Mouse (Mus musculus) ovary, adult 18-20 months (tissue): Measurements from ENCODE around the gene Calm1.

ENCODE experiments used
- DNase-seq: peaks from one replicate; pipeline ENCODE4 v3.0.0; 2022; ENCODE audit warnings: low spot score, mixed read lengths

The Calm1 gene

DNA sequence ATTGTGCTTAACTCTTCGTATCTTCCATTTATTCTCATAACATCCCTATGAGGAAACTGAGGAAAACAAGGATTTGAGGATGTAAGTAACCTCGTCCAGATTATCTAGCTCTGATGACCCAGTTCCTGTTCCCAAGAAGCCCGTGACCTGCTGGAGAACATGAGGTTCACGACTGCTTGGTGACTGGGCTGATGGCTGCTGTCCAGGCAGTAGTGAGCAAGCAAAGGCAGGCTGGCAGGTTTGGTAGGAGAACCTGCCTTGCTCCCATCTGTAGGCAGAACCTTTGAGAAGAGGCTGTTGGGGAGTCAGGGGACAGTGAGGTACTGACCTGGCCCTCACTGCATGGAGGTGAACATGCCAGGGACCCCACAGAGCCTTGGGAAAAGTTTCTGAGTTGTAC lies 26.0 kb downstream of the Calm1 start:
- no peak for DNase-seq

DNA sequence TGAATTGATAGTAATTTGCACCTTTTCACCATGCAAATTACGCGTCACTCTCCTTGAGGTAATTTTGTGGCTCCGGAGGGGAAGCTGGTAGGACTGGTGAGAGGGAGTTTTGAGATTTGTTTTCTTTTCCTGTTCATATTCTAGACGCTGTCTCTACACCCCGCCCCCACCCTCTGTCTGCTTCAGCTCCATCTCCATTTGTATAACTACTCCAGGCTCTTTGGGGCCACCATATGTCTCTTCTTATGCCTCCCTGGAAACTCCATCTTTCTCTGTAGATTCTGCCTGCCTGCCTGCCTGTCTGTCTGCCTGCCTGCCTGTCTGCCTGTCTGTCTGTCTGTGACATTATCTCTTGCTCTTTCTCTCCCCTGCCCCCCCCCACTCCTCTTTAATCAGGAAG lies 26.8 kb downstream of the Calm1 start:
- no peak for DNase-seq

DNA sequence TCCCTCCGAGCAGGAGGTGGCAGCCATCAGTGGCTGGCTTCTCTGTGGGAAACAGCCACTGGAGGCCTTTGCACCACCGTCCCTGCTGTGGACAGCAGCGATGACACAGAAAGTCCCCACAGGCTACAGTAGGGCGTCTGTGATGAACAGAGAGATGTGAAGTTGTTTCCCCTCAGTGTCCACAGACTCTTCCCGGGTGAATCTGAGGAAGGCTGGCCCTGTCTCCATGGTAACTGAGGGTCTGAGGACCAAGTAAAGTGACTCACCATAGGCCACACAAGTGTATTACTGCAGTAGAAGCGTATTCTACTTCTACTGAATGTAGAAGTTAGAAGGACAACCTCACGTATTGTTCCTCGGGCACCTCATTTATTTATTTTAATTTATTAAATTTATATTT lies 27.4 kb downstream of the Calm1 start:
- no peak for DNase-seq

DNA sequence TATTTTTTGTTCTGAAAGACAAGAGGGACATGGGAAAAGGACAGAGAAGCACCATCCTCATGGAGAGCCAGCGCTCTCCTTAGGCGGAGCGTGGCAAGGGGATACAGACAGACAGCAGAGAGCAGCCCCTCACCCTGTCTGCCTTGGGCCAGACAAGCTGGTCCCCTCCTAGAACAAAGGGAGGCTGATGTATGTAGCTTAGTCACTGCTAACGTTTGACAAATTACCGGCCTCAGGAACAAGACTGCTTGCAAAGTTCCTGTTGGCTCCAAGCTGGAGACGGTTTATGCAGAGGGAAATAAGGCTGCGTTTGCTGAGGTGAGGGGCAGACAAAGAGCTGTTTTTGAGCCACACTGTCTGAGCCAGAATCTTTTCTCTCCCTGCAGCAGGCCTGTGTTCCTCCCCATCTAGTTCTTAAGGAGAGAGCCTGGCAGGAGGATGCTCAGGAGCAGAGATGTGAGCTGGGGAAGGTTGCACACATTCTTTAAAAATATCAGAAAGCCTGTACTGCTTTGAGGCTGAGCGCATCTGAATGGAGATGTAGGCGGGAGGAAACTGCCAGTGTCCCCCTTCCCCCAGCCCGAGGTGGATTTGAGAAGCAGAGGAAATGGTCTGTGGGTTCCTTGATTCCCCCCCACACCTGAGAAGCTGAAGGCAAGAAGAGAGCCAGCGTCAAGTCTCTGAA lies 28.9 kb downstream of the Calm1 start:
- no peak for DNase-seq

DNA sequence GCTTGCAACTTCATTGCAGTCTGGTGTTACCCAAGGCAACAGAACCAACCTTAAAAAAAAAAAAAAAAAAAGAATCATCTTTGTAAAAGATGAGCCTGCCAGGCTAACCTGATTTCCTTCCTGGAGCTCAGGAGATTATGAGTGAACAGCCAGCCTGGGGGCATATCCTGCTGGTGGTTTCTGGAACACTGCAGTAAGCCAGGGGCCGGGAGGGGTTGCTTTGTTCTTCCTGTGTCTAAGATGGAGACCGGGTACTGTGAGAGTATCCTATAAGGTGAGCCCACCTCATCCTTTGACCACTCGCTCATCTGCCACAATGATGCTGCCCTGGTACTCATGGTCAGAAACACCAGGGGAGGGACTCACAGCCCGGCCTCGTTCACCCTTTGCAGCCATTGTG lies 35.0 kb downstream of the Calm1 start:
- no peak for DNase-seq

DNA sequence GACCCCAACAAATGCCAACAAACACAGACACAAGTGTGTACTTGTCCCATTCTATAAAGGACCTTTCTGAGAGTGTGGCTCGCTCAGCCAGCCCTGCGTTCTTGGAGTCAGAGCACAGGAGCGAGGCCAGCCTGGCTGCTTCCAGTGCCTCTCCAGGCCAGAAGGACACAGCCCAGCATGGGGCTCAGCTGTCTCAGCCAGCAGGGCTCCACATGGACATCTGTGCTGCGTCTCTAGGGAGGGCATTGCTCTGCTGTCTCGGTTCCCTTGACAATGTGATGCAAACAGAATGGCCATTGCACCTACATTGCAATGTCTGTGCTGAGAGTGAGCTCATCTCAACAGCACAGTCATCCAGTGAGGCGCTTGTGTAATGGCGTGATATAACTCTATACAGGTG lies 35.7 kb downstream of the Calm1 start:
- no peak for DNase-seq

DNA sequence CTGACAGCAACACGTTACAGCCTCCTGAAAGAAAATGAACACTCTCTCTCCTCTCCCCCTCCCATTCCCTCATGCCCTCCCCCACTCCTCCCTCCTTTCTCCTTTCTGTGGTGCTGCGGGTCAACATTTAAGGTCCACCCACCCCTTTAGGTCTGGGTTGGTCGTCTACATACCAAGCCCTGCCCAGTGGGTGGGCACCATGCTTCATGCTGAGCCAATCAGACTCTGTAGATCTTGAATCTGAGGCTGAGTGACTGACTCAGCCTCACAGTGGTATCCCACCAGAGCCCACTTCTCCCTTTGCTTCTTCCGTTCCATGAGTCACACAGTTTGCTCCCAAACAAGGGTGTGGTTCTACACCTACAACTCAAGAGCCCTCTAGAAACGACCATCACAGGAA lies 36.2 kb downstream of the Calm1 start:
- no peak for DNase-seq

DNA sequence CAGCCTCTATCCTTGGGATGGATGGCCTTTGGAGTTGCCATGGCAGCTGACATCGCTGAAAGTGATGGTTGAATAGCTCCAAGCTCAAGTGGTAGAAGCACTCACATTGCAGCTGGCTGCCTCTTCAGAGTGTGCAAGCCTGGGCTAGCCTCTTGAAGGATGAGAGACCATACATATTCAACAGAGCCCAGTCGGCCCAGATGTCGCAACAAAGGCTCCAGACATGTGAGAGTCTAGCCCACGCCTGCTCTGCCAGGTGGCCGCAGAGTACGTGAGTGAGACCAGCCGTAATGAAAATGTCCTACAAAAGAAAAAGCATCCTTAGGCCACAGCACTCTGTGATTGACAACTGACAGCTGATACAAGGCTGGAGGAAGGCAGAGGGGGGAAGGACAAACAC lies 40.2 kb downstream of the Calm1 start:
- no peak for DNase-seq

DNA sequence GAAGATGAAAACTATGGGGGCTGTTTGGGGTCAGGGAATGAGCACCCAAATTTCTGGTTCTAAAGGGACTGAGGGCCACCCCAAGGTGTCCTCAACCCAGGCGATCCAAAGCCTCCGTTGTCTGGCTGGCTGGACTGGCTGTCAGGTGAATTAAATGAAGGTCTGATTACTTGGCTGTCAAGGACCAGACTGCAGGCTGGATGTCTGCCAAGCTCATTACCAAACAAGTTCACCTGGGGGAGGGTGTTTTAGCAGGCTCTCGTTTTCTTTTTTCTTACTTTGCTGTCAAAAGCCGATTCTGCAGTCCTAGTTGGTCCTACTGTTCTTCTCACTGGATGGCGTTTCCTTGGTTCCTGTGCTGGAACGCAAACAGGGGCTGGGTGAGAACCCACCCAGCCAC lies 40.6 kb downstream of the Calm1 start:
- no peak for DNase-seq

DNA sequence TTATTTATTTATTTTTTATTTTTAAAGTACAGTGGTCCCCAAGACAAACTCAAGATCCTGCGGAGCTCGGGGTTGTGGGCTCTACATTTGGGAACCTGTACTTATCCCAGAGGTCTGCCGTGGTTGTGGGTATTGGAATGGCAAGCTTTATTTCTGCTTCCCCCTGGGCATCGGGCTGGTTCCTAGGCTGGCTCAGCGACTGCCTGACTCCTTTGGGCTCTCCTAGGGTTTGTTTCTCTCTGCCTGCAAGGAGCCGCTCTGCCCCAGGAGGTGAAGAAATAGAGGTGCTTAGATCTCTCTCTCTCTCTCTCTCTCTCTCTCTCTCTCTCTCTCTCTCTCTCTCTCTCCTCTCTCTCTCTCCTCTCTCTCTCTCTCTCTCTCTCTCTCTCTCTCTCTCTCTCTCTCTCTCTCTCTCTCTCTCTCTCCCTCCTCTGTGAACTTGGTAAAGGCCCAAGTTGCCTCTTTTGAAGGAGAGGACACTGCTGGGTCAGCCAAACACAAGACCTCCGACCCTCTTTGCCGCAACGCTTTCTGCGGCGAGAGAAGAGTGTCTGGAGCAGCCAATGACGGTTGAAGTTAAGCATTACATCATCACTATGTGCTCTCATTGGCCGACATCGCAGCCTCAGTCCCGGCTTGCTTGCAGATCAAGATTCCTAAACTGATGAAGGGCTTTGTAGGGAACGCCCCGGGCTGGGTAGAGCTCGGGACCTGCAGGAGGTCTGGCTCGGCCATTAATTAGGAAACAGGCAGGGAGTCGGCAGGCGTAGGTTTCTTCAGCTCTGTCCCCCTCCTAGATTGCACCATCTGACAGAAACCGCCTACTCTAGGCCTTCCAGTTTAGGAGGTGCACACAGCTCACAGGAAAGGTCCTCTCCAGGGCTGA lies 42.9 kb downstream of the Calm1 start:
- DNase-seq: peak; percentile 16

DNA sequence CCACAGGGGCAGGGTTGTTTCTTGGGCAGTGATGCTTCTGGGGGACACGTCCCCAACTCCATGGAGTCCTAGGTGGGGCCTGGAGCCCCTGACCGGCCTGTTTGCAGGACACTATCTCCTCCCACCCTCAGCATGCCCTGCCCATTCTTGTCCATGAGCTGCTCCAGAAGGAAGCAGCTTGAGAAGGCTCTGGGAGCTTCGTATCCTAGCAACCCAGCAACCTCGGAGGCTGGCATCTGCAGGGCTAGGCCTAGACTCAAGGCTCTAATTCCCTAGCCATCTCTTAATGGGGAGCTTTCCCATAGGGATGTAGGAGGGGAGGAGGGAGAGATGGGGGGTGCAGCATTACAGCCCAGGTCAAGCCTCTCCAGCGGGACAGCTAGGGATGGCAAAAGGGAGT lies 45.3 kb downstream of the Calm1 start:
- DNase-seq: no peak

DNA sequence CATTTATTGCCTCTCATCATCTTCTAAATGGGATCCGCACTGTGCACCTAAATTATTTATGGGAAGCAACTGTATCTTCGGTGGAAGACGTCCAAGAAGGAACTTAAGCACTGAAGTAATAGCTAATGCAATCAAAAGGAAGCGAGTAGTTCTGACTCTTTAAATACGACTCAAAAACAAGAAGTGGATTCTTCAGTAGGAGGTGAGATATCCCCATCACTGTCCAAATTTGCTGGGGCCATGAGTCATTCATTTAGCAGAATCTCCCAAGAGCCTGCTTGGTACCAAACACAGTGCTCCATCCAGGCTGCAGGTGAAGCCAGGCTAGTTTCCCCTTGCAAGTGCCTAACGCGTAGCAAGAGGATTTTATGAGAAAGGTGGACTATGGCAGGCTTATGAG lies 49.9 kb downstream of the Calm1 start:
- no peak for DNase-seq

DNA sequence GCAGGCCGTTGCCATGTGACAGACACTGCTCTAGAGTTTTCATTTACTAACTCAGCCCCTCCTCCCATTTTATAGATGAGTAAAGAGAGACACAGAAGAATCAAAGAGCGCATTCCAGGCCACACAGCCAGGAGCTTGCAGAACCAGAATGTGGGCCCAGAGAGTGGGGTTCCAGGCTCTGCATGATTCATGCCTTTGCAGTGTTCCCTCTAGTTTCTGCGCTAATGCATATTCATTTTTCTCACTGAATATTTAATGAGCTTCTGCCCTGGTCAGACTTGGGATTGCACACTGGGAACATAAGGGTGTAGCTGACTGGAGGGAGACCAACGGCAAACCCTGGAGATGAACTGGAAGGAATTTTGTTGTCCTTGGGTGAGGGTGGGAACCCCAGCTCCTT lies 55.2 kb downstream of the Calm1 start:
- no peak for DNase-seq

DNA sequence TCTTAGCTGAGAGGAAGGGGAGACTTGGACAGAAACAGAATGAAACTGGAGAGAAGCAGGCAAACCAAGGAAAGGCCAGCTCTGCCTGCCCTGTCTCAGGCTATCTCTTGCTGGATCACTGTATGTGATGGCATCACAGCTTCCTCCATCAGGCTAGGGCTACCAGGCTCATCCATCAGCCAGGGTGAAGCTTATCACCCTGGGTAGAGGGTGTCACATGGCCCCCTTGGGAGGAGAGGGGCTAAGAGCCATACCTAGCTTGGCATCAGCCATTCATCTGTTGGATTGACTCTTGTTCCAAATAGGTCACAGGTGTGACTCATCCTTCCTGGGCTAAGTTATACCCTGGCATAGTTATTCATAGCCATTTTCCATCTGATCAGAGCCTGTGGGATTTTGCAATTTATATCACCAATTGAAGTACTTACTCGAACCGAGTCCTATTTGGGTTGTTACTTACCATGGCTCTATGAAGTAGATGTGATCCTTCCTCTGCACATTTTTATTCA lies 56.3 kb downstream of the Calm1 start:
- DNase-seq: no peak

DNA sequence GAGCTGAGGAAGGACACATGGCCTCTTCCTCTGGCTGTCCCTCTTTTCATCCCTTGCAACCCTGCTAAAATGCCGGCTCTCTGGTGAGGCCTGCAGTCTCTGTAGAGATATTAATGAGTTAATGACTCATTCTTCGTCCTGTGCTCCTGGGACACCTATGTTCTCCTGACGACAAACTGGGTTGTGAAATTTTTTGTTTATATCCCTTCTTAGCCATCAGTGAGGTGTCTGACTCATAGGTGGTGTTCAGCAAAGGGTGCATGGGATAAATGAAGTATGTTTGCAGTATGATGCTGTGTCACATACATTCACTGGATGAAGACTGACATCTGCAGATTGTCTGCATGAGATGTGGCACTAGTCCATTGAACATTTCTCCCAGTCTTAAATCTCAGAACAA lies 58.5 kb downstream of the Calm1 start:
- no peak for DNase-seq
